Mouse (Mus musculus) neural tube, postnatal 0 days (tissue): ENCODE results near the gene Lilra6. TPM values are rescaled to one million over a fixed set of nuclear protein-coding genes. Genes with fewer than 3 reads are reported as not detected.

Experiments
- polyA plus RNA-seq: library from polyadenylated mRNA; unstranded; fragments of >200 nt; fragmentation: Nextera tagmentation; extraction: Ambion mirVana; gene quantifications from 2 replicates; pipeline ENCODE4 v1.2.1, GENCODE M21; 2015

Gene Lilra6
- polyA plus RNA-seq = 0.06 TPM in 1 of 2 replicates, not detected in the other

GRCm38 (mm10) chr7:3915387-3915786 lies at the start of gene Lilra6:
Lilra6 (minus strand) TSS chr7:3915503.

GRCm38 (mm10) chr7:3898036-3898590 lies 17.2 kb downstream of the Lilra6 start, which contains the start of gene Gm14548:
Gm14548 (minus strand) TSS chr7:3898120.

Other genes with a start within 250 kb of the Lilra6 start
- 13.7 and 13.8 TPM in 2 replicates for gene Leng1, start 249.7 kb downstream of the Lilra6 start, polyA plus RNA-seq
- gene Tmc4, start 237.9 kb downstream of the Lilra6 start, polyA plus RNA-seq = 5.1 and 5.2 TPM in 2 replicates
- 279 and 315 TPM in 2 replicates for gene Tsen34, start 222.6 kb downstream of the Lilra6 start, polyA plus RNA-seq
- 133 and 139 TPM in 2 replicates for gene Mboat7, start 222.0 kb downstream of the Lilra6 start, polyA plus RNA-seq
- gene Rps9, start 211.5 kb downstream of the Lilra6 start, polyA plus RNA-seq = 694 and 758 TPM in 2 replicates
- 0.37 and 0.45 TPM in 2 replicates for gene Pirb, start 195.1 kb downstream of the Lilra6 start, polyA plus RNA-seq
- gene Gm15448, start 89.8 kb downstream of the Lilra6 start, polyA plus RNA-seq = not detected in 2 replicates
- 0.12 TPM in 1 of 2 replicates, not detected in the other for gene Pira2, start 70.5 kb downstream of the Lilra6 start, polyA plus RNA-seq
- gene Gm14548, start 17.4 kb downstream of the Lilra6 start, polyA plus RNA-seq = 0.17 TPM in 1 of 2 replicates, not detected in the other
- 4.8 and 5.0 TPM in 2 replicates for gene Lair1, start 147.7 kb upstream of the Lilra6 start, polyA plus RNA-seq
- 295 and 344 TPM in 2 replicates for gene Ttyh1, start 203.9 kb upstream of the Lilra6 start, polyA plus RNA-seq
- 39.6 and 53.1 TPM in 2 replicates for gene Leng8, start 221.5 kb upstream of the Lilra6 start, polyA plus RNA-seq
- 6.5 and 7.2 TPM in 2 replicates for gene Leng9, start 234.9 kb upstream of the Lilra6 start, polyA plus RNA-seq
- gene Cdc42ep5, start 249.4 kb upstream of the Lilra6 start, polyA plus RNA-seq = 11.5 and 16.0 TPM in 2 replicates